Mouse (Mus musculus): ENCODE measurements at regions not wholly inside any gene's neighbourhood (a gene's known extent, or its start where the extent isn't known, plus 50 kb on each side); places are given as distances from the start of the nearest gene placed in this dataset.

DNA sequence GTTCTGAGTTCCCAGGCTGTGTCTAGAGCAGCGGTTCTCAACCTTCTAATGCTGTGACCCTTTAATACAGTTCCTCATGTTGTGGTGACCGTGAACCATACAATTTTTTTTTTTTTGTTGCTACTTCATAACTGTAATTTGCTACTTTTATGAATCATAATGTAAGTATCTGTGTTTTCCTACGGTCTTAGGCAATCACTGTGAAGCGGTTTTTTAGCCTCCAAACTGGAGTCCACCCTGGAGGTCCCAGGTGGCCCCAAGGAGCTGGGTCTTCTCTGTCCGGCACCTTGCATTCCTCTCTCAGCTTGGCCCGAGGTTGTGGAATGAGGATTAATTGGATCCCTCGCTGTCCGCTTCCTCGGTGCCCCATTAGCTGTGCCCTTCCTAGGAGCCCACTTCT is 96.6 kb upstream of the 1700021F07Rik start:
- no peak for DNase-seq (ENCODE audit: low spot score)
- TF ChIP-seq CTCF (IDR thresholded peaks at IDR 0.05; ENCODE audit: low read depth) (no peak), EP300 (IDR thresholded peaks at IDR 0.05; ENCODE audit: low read depth) (no peak)
- H3K9me3 ChIP-seq (replicated peaks; ENCODE audit: control insufficient read depth, low read length), result no peaks in the 10 kb centered on the region
- H3K4me1 ChIP-seq (ENCODE audit: control insufficient read depth, insufficient read depth), result no peaks in the 10 kb centered on the region
- no peak overlapping the region for H3K4me2 ChIP-seq (ENCODE audit: low read depth, low read length)
- H3K27ac ChIP-seq (ENCODE audit: low read depth), result no peak overlapping the region
- no peak overlapping the region for H3K9ac ChIP-seq (replicated peaks; ENCODE audit: low read depth, low read length)
- 88% methylated on average over 9 of the region's 9 CpGs for WGBS
- ATAC-seq (ENCODE audit: insufficient read depth, low read depth), result no peak
- H3K27me3 ChIP-seq (ENCODE audit: control insufficient read depth, insufficient read depth, low read length), result no peaks in the 10 kb centered on the region
- no peak overlapping the region for H3K4me3 ChIP-seq (ENCODE audit: low read depth, low read length)
- H3K36me3 ChIP-seq (replicated peaks; ENCODE audit: control insufficient read depth, insufficient read depth, low read length), result no peaks in the 10 kb centered on the region

GRCm38 (mm10) chr2:173426191-173427065 is 96.0 kb upstream of the 1700021F07Rik start:
- Histone ChIP-seq H3K36me3 (replicated peaks; ENCODE audit: control insufficient read depth, insufficient read depth, low read length) (no peaks in the 10 kb centered on the region), H3K9ac (replicated peaks; ENCODE audit: low read depth, low read length) (no peak overlapping the region), H3K27ac (ENCODE audit: low read depth) (no peak overlapping the region), H3K4me2 (ENCODE audit: low read depth, low read length) (no peak overlapping the region), H3K27me3 (ENCODE audit: control insufficient read depth, insufficient read depth, low read length) (no peaks in the 10 kb centered on the region), H3K9me3 (replicated peaks; ENCODE audit: control insufficient read depth, low read length) (no peaks in the 10 kb centered on the region), H3K4me1 (ENCODE audit: control insufficient read depth, insufficient read depth) (no peaks in the 10 kb centered on the region), H3K4me3 (ENCODE audit: low read depth, low read length) (no peak overlapping the region)
- ATAC-seq (ENCODE audit: insufficient read depth, low read depth) (no peak; the same call in 1 of the 2 replicates), DNase-seq (ENCODE audit: low spot score) (no peak)
- TF ChIP-seq CTCF (IDR thresholded peaks at IDR 0.05; ENCODE audit: low read depth), result no peak
- TF ChIP-seq EP300 (IDR thresholded peaks at IDR 0.05; ENCODE audit: low read depth), result no peak
- WGBS, result 59% methylated on average over 16 of the region's 16 CpGs

DNA sequence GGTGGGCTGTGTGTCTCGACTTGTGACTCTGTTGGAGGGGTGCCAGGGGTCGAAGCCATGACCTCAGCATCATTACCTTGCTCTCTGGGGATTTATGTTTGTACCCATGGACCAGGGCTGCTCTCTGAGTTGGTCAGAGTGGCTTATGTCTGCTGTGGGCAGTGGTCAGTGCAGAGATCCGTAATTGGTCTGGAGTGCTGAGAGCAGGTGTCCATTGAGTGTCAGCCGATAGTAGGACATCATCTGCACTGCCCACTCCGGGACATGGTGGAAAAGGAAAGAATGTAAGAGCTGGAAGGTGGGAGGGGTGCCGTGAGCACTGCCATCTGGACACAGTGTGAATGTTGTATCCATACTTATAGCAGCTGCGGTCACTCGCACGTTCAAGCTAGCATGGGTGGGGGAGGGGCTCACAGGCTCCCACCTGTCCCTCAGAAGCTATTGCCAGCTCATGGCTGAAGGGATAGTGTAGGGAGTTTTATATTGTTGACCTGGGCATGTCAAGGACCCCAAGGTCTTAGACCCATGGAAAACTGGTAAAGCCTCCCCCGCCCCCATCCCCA is 94.4 kb upstream of the 1700021F07Rik start:
- no peak overlapping the region for H3K4me2 ChIP-seq (ENCODE audit: low read depth, low read length)
- TF ChIP-seq EP300 (IDR thresholded peaks at IDR 0.05; ENCODE audit: low read depth), result no peak
- no peak for TF ChIP-seq CTCF (IDR thresholded peaks at IDR 0.05; ENCODE audit: low read depth)
- 0 out of 2 replicates have a peak, but pooled peaks cover 5% of the 10 kb centered on the region for H3K4me1 ChIP-seq (ENCODE audit: control insufficient read depth, insufficient read depth)
- no peaks in the 10 kb centered on the region for H3K27me3 ChIP-seq (ENCODE audit: control insufficient read depth, insufficient read depth, low read length)
- no peak for DNase-seq (ENCODE audit: low spot score)
- H3K4me3 ChIP-seq (ENCODE audit: low read depth, low read length), result no peak overlapping the region
- ATAC-seq (ENCODE audit: insufficient read depth, low read depth), result no peak
- no peak overlapping the region for H3K27ac ChIP-seq (ENCODE audit: low read depth)
- 79% methylated on average over 10 of the region's 10 CpGs for WGBS
- H3K9ac ChIP-seq (replicated peaks; ENCODE audit: low read depth, low read length), result no peak overlapping the region
- H3K36me3 ChIP-seq (replicated peaks; ENCODE audit: control insufficient read depth, insufficient read depth, low read length), result no peaks in the 10 kb centered on the region
- no peaks in the 10 kb centered on the region for H3K9me3 ChIP-seq (replicated peaks; ENCODE audit: control insufficient read depth, low read length)

DNA sequence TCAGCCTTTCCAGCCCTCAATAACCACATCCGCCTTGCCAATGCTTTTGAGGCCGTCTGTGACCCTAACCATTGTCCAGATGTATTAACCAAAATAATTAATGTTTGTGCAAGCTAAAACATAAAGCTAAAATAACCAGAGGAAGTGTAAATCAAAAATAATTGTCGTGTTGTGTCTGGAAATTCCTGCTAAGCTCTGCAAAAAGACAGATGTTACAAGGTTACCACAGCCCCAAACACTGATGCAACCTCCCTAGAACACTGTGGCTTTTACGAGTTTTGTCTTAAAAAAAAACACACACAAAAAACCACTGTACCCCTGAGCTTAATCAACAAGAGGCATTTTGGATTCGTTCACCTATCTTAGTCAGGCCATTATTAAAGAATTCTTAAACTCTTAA is 90.5 kb upstream of the 1700021F07Rik start:
- ATAC-seq (ENCODE audit: insufficient read depth, low read depth), result no peak
- Histone ChIP-seq H3K9me3 (replicated peaks; ENCODE audit: control insufficient read depth, low read length) (no peaks in the 10 kb centered on the region), H3K4me3 (ENCODE audit: low read depth, low read length) (no peak overlapping the region), H3K4me2 (ENCODE audit: low read depth, low read length) (no peak overlapping the region), H3K4me1 (ENCODE audit: control insufficient read depth, insufficient read depth) (0 out of 2 replicates have a peak, but pooled peaks cover 5% of the 10 kb centered on the region), H3K27ac (ENCODE audit: low read depth) (no peak overlapping the region), H3K27me3 (ENCODE audit: control insufficient read depth, insufficient read depth, low read length) (no peaks in the 10 kb centered on the region), H3K36me3 (replicated peaks; ENCODE audit: control insufficient read depth, insufficient read depth, low read length) (no peaks in the 10 kb centered on the region), H3K9ac (replicated peaks; ENCODE audit: low read depth, low read length) (no peak overlapping the region)
- TF ChIP-seq CTCF (IDR thresholded peaks at IDR 0.05; ENCODE audit: low read depth) (no peak), EP300 (IDR thresholded peaks at IDR 0.05; ENCODE audit: low read depth) (no peak)
- no peak for DNase-seq (ENCODE audit: low spot score)
- WGBS, result 72% methylated on average over 5 of the region's 5 CpGs

DNA sequence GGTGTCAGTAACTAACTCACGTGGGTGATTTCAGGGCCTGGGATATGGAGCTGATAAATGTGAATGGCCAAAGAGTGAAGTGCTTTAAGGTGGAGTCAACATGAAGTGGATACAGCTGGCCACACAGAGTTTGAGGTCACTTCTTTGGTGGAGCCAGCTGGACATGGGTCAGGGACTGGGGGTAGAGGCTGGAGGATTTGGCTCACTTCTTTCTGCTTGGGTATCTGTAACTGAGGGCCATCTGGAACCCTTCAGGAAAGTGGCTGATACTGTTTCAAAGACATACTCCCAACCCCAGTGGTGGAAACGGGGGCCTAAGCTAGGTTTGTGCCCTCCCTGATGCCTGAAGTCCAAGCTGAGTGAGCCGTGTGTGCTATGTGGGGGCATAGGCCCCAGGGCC is 90.1 kb upstream of the 1700021F07Rik start:
- 47% methylated on average over 3 of the region's 3 CpGs for WGBS
- no peak overlapping the region for H3K4me3 ChIP-seq (ENCODE audit: low read depth, low read length)
- H3K36me3 ChIP-seq (replicated peaks; ENCODE audit: control insufficient read depth, insufficient read depth, low read length), result no peaks in the 10 kb centered on the region
- no peak for TF ChIP-seq CTCF (IDR thresholded peaks at IDR 0.05; ENCODE audit: low read depth)
- no peak for TF ChIP-seq EP300 (IDR thresholded peaks at IDR 0.05; ENCODE audit: low read depth)
- DNase-seq (ENCODE audit: low spot score), result no peak
- no peak overlapping the region for H3K4me2 ChIP-seq (ENCODE audit: low read depth, low read length)
- 0 out of 2 replicates have a peak, but pooled peaks cover 5% of the 10 kb centered on the region for H3K4me1 ChIP-seq (ENCODE audit: control insufficient read depth, insufficient read depth)
- no peak for ATAC-seq (ENCODE audit: insufficient read depth, low read depth)
- H3K9ac ChIP-seq (replicated peaks; ENCODE audit: low read depth, low read length), result no peak overlapping the region
- H3K27me3 ChIP-seq (ENCODE audit: control insufficient read depth, insufficient read depth, low read length), result no peaks in the 10 kb centered on the region
- H3K9me3 ChIP-seq (replicated peaks; ENCODE audit: control insufficient read depth, low read length), result no peaks in the 10 kb centered on the region
- H3K27ac ChIP-seq (ENCODE audit: low read depth), result no peak overlapping the region
